Mouse (Mus musculus): Measurements from ENCODE around the gene Prok1. TPM values are rescaled to one million over a fixed set of nuclear protein-coding genes. Genes with fewer than 3 reads are reported as not detected.
A peak's percentile ranks its signal among the peaks of the same experiment; 100 is the strongest.

Gene Prok1
- polyA plus RNA-seq (2014; fragmentation: Nextera tagmentation; extraction: Ambion mirVana) = 0.06 TPM in 1 of 2 replicates, not detected in the other

DNA sequence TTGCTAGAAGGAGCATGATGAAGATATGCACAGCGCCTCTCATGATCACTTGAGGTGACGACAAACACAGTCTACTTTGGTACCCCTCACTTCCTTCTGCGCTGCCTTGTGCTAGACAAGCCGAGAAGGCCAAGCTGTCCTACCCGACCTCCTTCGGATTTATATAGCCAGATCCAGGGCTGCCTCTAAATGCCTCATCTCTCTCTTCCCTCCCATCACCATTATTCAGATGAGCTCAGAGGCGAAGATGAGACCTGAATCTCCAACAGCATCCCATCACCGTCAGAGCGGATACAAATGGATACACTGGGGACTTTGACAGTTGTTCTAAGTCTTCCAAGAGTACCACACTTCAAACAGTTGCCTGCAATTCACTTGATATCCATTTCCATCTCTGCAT lies at the start of gene Prok1:
Prok1 (minus strand) TSS at position 101 of the 400 bp plus-strand sequence.
- no peak within 1 kb of the TSS for H3K4me3 ChIP-seq (ENCODE audit: low read depth, low read length)
- DNase-seq (ENCODE audit: low spot score) = no peak
- WGBS = 89% methylated on average over 9 of the region's 9 CpGs

GRCm38 (mm10) chr3:107287346-107287745 lies 47.8 kb upstream of the Prok1 start:
- H3K27me3 ChIP-seq (ENCODE audit: control insufficient read depth, insufficient read depth, low read length) = no peaks in the 10 kb centered on the region
- H3K4me1 ChIP-seq (ENCODE audit: control insufficient read depth, insufficient read depth, low read length) = no peaks in the 10 kb centered on the region
- peaks cover 3% of the 10 kb centered on the region; the same call in 1 of the 2 replicates for H3K36me3 ChIP-seq (ENCODE audit: control insufficient read depth, insufficient read depth, low read length)
- no peak overlapping the region for H3K27ac ChIP-seq (replicated peaks; ENCODE audit: low read depth, low read length)
- ATAC-seq (ENCODE audit: insufficient number of reproducible peaks, low FRiP score, low TSS enrichment, low read depth) (no peak), DNase-seq (ENCODE audit: low spot score) (no peak)
- H3K9me3 ChIP-seq (ENCODE audit: control insufficient read depth, low read length) = no peaks in the 10 kb centered on the region
- no peak overlapping the region for H3K9ac ChIP-seq (ENCODE audit: low read length)
- no peak overlapping the region for H3K4me3 ChIP-seq (ENCODE audit: low read depth, low read length)
- no peak overlapping the region for H3K4me2 ChIP-seq (ENCODE audit: low read depth, severe bottlenecking)

More for the DNA sequence above, at the start of gene Prok1:
- H3K27me3 ChIP-seq (ENCODE audit: control insufficient read depth, insufficient read depth, low read length) = no peaks in the 10 kb centered on the region
- H3K4me2 ChIP-seq (ENCODE audit: low read depth, severe bottlenecking) = no peak within 1 kb of the TSS
- H3K9me3 ChIP-seq (ENCODE audit: control insufficient read depth, low read length) = no peaks in the 10 kb centered on the region
- no peak for ATAC-seq (ENCODE audit: insufficient number of reproducible peaks, low FRiP score, low TSS enrichment, low read depth)
- H3K4me1 ChIP-seq (ENCODE audit: control insufficient read depth, insufficient read depth, low read length) = peaks cover 2% of the 10 kb centered on the region; the same call in 1 of the 2 replicates
- H3K27ac ChIP-seq (replicated peaks; ENCODE audit: low read depth, low read length) = no peak within 1 kb of the TSS
- no peaks in the 10 kb centered on the region for H3K36me3 ChIP-seq (ENCODE audit: control insufficient read depth, insufficient read depth, low read length)
- no peak within 1 kb of the TSS for H3K9ac ChIP-seq (ENCODE audit: low read length)

DNA sequence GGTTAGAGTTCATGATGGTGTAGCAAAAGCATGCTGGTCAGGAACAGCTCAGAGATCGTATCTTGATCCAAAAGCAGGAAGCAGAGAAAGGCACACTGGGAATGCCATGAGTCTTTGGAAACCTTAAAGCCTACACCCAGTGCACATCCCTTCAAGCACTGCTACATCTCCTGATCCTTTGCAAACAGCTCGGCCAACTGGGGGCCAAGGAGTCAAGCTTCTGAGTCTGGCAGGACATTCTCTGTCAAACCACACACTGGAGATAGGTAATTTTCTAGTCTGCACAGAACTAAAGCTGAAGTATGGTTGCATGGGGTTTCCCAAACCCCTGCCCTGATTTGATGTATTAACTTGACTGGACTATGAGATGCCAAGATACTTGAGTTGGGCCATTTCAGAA lies 46.6 kb upstream of the Prok1 start:
- 84% methylated on average over 2 of the region's 2 CpGs for WGBS
- no peaks in the 10 kb centered on the region for H3K4me1 ChIP-seq (ENCODE audit: control insufficient read depth, insufficient read depth, low read length)
- no peak overlapping the region for H3K9ac ChIP-seq (ENCODE audit: low read length)
- no peaks in the 10 kb centered on the region for H3K27me3 ChIP-seq (ENCODE audit: control insufficient read depth, insufficient read depth, low read length)
- no peak overlapping the region for H3K4me2 ChIP-seq (ENCODE audit: low read depth, severe bottlenecking)
- ATAC-seq (ENCODE audit: insufficient number of reproducible peaks, low FRiP score, low TSS enrichment, low read depth) (no peak), DNase-seq (ENCODE audit: low spot score) (no peak)
- H3K36me3 ChIP-seq (ENCODE audit: control insufficient read depth, insufficient read depth, low read length) = peaks cover 3% of the 10 kb centered on the region; the same call in 1 of the 2 replicates
- H3K9me3 ChIP-seq (ENCODE audit: control insufficient read depth, low read length) = no peaks in the 10 kb centered on the region
- H3K27ac ChIP-seq (replicated peaks; ENCODE audit: low read depth, low read length) = no peak overlapping the region
- no peak overlapping the region for H3K4me3 ChIP-seq (ENCODE audit: low read depth, low read length)

DNA sequence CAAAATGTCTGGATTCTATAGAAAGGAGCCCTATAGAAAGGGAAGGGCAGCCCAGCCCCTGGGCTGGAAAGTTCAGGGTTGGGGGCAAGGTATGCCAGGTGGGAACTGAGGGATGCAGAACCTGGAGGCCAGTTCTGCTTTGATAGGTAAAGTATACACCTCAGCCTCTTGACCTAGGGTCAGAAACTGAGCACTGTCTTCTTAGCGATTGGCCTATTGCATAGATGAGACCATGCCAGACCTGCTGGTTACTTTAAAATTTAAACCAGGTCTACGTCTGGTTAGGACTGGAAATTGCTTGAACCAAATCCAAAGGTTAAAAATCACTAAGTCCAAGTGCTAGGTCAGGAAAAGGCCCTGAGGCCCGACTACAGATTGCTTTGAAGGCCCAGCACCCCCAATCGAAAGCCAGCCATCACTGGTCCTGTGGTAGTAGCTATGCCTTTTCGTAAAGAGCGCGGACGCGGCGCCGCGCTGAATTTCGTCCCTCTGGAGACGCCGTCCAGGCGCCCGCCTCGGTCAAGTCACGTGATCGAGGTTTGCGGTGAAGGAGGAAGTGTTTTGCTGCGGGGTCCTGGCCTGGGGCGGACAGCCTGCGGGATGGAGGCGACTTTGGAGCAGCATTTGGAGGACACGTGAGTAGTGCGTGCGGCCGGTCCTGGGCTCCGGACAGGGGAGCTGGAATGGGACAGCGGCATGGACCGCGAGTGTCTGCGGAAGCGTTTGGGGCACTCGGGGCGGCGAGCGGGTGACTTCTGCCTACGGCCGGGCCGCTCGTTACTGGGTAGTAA lies 39.2 kb upstream of the Prok1 start, which contains the start of gene Lamtor5:
Lamtor5 (plus strand) TSS at position 380 of the 791 bp plus-strand sequence.
- H3K27ac ChIP-seq (replicated peaks; ENCODE audit: low read depth, low read length) = no peak within 1 kb of the TSS
- WGBS = 3% methylated on average over 43 of the region's 43 CpGs
- ATAC-seq (ENCODE audit: insufficient number of reproducible peaks, low FRiP score, low TSS enrichment, low read depth) = peak; percentile 90

DNA sequence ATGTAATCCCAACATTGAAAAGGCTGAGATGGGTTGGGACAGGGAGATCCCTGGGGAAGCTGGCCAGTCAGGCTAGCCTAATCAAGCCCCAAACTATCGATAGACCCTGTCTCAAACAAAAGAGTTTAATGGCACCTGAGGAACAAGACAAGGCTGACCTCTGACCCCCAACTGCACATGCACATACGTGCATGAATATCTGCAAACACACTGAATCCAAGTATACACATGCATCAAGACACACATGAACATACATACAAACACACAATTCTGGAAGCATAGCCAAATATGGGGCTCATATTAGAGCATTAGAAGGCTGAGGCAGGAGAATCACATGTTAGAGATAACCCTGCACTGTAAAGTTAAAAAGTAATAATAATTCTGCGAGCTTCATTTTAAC lies 37.1 kb upstream of the Prok1 start:
- no peak overlapping the region for H3K4me3 ChIP-seq (ENCODE audit: low read depth, low read length)
- DNase-seq (ENCODE audit: low spot score) (no peak), ATAC-seq (ENCODE audit: insufficient number of reproducible peaks, low FRiP score, low TSS enrichment, low read depth) (no peak)
- no peak overlapping the region for H3K9ac ChIP-seq (ENCODE audit: low read length)
- H3K27ac ChIP-seq (replicated peaks; ENCODE audit: low read depth, low read length) = no peak overlapping the region
- no peaks in the 10 kb centered on the region for H3K36me3 ChIP-seq (ENCODE audit: control insufficient read depth, insufficient read depth, low read length)
- no peaks in the 10 kb centered on the region for H3K9me3 ChIP-seq (ENCODE audit: control insufficient read depth, low read length)
- H3K27me3 ChIP-seq (ENCODE audit: control insufficient read depth, insufficient read depth, low read length) = no peaks in the 10 kb centered on the region
- H3K4me1 ChIP-seq (ENCODE audit: control insufficient read depth, insufficient read depth, low read length) = no peaks in the 10 kb centered on the region
- 87% methylated on average over 3 of the region's 3 CpGs for WGBS
- H3K4me2 ChIP-seq (ENCODE audit: low read depth, severe bottlenecking) = no peak overlapping the region

More for the DNA sequence above, 39.2 kb upstream of the Prok1 start, which contains the start of gene Lamtor5:
- peaks cover 3% of the 10 kb centered on the region; the same call in 1 of the 2 replicates for H3K36me3 ChIP-seq (ENCODE audit: control insufficient read depth, insufficient read depth, low read length)
- H3K9ac ChIP-seq (ENCODE audit: low read length) = peak within 1 kb of the TSS; percentile 74
- no peaks in the 10 kb centered on the region for H3K4me1 ChIP-seq (ENCODE audit: control insufficient read depth, insufficient read depth, low read length)
- H3K4me3 ChIP-seq (ENCODE audit: low read depth, low read length) = peak within 1 kb of the TSS; percentile 90
- peak; percentile 94 for DNase-seq (ENCODE audit: low spot score)
- H3K9me3 ChIP-seq (ENCODE audit: control insufficient read depth, low read length) = no peaks in the 10 kb centered on the region
- peak within 1 kb of the TSS; percentile 77 for H3K4me2 ChIP-seq (ENCODE audit: low read depth, severe bottlenecking)
- no peaks in the 10 kb centered on the region for H3K27me3 ChIP-seq (ENCODE audit: control insufficient read depth, insufficient read depth, low read length)

DNA sequence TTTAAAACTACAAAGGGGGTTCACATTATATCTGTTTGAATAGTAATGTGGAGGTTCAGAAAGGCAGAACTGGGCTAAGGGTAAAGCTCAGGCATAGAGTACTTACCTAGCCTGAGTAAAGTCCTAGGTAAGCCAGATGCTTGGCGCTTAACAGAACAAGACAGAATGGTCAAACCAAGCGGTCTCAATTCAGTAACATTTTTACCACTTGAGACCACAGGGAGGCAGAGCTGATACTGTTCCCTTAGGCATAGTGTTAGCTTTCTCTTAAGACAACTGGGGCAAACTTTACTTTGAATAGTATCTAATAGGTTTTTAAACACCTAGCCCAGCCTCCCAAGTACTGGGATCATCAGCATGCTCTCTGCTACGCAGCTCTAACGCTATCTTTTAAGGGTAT lies 36.5 kb upstream of the Prok1 start:
- Histone ChIP-seq H3K4me1 (ENCODE audit: control insufficient read depth, insufficient read depth, low read length) (no peaks in the 10 kb centered on the region), H3K4me3 (ENCODE audit: low read depth, low read length) (no peak overlapping the region), H3K9ac (ENCODE audit: low read length) (no peak overlapping the region), H3K36me3 (ENCODE audit: control insufficient read depth, insufficient read depth, low read length) (no peaks in the 10 kb centered on the region), H3K4me2 (ENCODE audit: low read depth, severe bottlenecking) (no peak overlapping the region), H3K9me3 (ENCODE audit: control insufficient read depth, low read length) (no peaks in the 10 kb centered on the region), H3K27me3 (ENCODE audit: control insufficient read depth, insufficient read depth, low read length) (no peaks in the 10 kb centered on the region), H3K27ac (replicated peaks; ENCODE audit: low read depth, low read length) (no peak overlapping the region)
- ATAC-seq (ENCODE audit: insufficient number of reproducible peaks, low FRiP score, low TSS enrichment, low read depth) (no peak), DNase-seq (ENCODE audit: low spot score) (no peak)
- 48% methylated on average over 4 of the region's 4 CpGs for WGBS

- 73% methylated on average over 5 of the region's 5 CpGs for WGBS
- H3K4me3 ChIP-seq (ENCODE audit: low read depth, low read length) = no peak overlapping the region
- H3K9ac ChIP-seq (ENCODE audit: low read length) = no peak overlapping the region
- ATAC-seq (ENCODE audit: insufficient number of reproducible peaks, low FRiP score, low TSS enrichment, low read depth) = no peak
- H3K9me3 ChIP-seq (ENCODE audit: control insufficient read depth, low read length) = no peaks in the 10 kb centered on the region
- no peaks in the 10 kb centered on the region for H3K27me3 ChIP-seq (ENCODE audit: control insufficient read depth, insufficient read depth, low read length)
- no peak overlapping the region for H3K27ac ChIP-seq (replicated peaks; ENCODE audit: low read depth, low read length)
- H3K36me3 ChIP-seq (ENCODE audit: control insufficient read depth, insufficient read depth, low read length) = no peaks in the 10 kb centered on the region
- no peaks in the 10 kb centered on the region for H3K4me1 ChIP-seq (ENCODE audit: control insufficient read depth, insufficient read depth, low read length)
- no peak for DNase-seq (ENCODE audit: low spot score)
- no peak overlapping the region for H3K4me2 ChIP-seq (ENCODE audit: low read depth, severe bottlenecking)
Measured at GRCm38 (mm10) chr3:107275351-107275750, 35.8 kb upstream of the Prok1 start.

DNA sequence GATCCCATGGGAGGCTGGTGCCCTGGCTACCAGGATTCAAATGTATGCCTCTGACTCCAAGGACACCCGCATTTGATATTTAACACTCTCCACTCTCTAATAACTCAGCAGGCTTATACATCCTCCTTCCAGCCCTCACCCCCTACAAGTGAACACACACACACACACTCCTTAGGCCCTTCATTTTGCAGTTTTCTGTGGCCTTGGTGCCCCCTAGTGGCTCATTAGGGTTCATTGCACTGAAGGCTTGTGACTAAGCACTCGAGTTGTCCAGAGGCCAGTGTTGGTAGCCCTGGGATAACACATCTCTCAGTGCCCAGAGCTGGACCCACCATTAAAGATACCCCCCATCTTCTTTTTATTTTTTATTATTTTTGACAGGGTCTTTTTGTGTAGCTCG lies 34.3 kb upstream of the Prok1 start:
- ATAC-seq (ENCODE audit: insufficient number of reproducible peaks, low FRiP score, low TSS enrichment, low read depth) (0 out of 2 replicates have a peak, but pooled peaks have one; percentile 48), DNase-seq (ENCODE audit: low spot score) (peak; percentile 61)
- Histone ChIP-seq H3K4me3 (ENCODE audit: low read depth, low read length) (no peak overlapping the region), H3K27me3 (ENCODE audit: control insufficient read depth, insufficient read depth, low read length) (no peaks in the 10 kb centered on the region), H3K9ac (ENCODE audit: low read length) (no peak overlapping the region), H3K9me3 (ENCODE audit: control insufficient read depth, low read length) (no peaks in the 10 kb centered on the region), H3K4me1 (ENCODE audit: control insufficient read depth, insufficient read depth, low read length) (no peaks in the 10 kb centered on the region), H3K4me2 (ENCODE audit: low read depth, severe bottlenecking) (no peak overlapping the region), H3K27ac (replicated peaks; ENCODE audit: low read depth, low read length) (no peak overlapping the region), H3K36me3 (ENCODE audit: control insufficient read depth, insufficient read depth, low read length) (no peaks in the 10 kb centered on the region)
- WGBS = 12% methylated on average over 3 of the region's 3 CpGs

All from limb, embryonic 11.5 days (tissue).